Mouse (Mus musculus) fibroblast of lung, adult 2 months (primary cell): Measurements from ENCODE around the gene 1700025G04Rik.
"Not testable (repeated sequence)": the region's sequence is repeated elsewhere in the genome, so short reads cannot be mapped to it uniquely, and the experiment has no call there.

Source experiments
- DNase-seq: peaks from one replicate; pipeline ENCODE4 v3.0.0-alpha.2; 2011; ENCODE audit warnings: low read depth

1700025G04Rik gene

DNA sequence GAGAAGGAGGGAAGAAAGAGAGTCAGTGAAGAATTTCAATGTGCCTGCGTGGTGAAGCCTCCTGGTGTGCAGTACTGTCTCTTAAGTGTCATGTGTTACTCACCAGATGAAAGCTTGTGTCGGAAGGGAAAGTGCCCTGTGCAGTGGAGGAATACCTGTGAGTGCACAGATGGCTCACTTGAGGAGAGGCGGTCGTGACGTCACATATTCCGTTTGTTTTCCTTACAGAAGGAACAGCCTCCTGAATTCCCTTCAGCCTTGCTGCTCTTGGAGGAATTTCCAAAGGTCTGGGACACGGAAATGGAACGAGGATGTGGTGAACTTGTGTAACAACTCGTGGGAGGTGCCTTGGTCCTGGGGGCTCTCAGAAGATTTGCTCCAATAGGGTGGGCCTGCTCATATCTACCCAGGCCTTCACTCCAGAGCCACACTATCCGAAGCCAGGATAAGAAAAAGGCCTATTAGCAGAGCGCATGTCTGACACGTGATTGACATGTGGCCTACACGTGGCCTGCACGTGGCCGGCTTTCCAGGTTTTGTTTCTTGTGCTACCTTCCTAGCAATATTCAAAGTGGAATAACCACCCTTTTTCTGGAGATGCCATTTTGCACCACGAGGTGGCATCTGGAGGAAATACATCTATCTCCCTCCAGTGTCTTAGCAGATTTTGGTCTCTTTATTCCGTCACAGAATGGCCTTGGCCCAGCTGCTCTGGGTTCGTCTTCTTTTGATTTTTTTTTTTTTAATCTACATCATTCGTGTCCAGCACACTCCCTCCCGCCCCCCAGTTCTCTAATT is 238.7 kb downstream of the 1700025G04Rik start:
- no peak for DNase-seq

DNA sequence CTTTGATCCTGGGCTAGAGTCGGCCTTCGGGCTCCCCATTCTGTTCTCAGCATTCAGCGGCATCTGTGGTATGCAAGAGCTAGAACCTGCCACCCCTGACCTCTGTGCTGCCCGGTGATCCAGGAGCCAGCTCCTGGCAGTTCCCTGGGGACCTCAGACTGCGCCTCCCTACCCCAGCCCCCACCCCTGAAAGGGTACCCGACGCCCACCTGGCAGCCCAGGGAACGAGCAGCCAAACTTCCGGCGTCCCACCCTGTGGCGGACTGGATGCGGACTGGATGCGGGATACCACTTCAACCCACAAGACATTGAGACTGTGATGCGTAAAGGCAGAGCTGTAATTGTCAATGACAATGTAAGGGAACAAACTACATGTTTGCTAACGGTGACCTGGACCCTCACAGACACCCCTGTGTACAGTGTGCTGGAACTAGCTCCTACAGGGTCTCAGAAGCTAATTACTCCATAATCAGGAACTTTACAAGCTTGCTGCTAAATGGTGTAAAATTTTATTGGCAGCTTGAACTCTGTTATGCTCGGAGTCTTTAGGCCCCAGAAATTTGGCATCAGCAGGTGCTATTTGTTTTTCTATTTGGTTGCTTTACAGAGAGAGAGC is 239.8 kb downstream of the 1700025G04Rik start:
- DNase-seq: no peak

DNA sequence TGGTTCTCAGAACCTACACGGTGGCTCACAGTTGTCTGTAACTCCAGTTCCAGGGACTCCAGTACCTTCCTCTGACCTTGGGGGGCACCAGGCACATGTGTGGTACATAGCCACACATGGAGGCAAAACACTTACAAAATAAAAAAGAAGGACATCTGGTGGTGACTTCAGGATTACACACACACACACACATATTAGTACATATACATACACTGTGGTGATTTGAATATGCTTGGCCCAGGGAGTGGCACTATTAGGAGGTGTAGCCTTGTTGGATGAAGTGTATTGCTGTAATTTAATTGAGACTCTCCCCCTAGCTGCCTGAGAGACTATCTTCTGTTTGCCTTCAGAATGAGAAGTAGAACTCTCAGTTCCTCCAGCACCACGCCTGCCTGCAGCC is 241.6 kb downstream of the 1700025G04Rik start:
- DNase-seq: no peak

DNA sequence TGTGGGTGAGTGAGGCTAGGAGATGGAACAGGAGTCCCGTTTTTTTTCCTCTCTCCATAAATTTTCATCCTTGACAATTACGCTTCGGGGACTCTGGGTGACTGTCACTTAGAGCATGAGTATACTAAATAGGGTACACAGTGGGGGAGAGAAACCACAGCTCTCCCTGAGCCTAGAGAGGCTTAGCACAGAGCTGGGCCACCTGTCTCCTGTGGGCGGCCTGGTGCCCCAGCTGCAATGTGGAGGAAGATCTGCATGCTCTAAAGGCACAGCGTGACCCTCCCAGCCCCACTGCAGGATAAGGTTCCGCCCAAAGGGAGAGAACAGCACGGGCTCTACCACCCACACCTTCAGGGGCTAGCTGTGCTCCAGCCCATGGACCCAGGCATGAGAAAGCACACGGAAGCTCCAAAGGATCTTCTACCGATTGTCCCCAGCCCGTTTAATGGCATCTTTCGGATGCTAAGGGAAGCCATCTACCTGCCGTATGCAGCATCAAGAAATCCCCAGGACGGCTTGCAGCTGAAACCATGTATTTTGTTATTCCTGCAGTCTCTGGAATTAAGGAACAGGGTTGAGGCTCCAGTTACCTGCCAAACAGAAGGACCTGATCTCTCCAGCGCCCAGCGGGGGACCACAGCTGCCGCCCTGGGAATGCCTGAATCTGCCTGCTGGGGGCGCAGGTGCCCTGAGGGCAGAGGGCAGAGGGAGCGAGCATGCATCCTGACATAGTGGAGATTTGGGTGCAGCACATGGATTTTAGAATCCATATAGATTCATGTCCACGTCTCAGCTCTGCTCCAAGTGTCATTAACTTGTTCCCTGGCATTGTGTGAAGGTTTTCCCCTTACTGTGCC is 243.8 kb downstream of the 1700025G04Rik start:
- no peak for DNase-seq

DNA sequence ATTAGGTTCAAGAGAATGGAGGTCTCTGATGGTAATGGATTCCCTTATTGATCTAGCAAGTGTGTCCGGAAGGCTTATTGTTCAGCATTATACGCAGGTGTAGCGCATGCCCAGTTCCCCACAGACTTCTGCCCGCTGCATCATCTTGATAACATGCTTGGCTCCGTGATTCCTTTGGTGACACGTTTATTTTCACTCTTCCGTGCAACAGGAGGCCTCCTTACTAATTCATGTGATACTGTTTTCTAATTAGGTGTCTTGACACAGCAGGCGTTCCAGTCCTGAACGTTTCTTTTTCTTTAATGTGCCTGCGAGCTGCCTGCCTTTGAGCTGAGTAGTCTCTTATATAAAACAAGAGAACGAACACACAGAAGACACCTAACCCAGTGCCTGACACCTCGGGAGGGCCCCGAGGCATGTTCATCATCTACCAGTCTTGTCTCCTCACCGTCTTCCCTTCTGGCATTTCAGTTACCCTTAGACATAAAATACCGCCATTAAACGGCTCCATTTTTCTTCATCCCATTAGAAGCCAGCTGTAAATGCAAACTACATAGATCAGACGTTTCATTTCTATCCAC is 244.6 kb downstream of the 1700025G04Rik start:
- no peak for DNase-seq

DNA sequence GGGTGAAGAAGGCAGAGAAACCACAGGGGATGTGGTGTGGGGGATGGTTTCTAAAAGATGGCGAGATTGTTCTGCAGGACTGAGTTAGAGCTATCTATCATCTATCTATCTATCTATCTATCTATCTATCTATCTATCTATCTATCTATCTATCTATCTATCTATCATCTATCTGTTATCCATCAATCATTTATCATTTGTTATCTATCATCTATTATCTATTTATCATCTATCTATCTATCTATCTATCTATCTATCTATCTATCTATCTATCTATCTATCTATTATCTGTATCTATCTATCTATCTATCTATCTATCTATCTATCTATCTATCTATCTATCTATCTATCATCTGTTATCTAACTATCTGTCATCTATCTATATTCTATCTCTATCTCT is 249.6 kb downstream of the 1700025G04Rik start:
- DNase-seq: not testable (repeated sequence)

DNA sequence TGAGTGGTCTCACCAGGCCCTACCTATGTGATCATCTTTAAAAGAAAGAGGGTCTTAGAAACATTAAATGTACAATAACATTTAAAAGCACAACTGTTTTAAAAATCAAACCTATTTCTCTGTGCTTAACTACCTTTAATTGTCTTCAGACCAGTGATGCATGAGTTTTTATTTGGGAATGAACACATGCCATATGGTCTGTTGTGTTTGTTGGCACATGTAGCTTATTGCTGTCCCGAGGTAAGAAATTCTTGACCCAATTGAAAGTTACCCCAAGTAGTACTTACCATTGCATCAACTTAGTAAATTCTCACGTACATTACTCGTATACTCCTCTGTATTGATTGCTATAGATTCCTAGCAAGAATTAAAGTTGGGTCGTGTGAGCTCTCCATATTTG is 254.7 kb downstream of the 1700025G04Rik start:
- DNase-seq: no peak

DNA sequence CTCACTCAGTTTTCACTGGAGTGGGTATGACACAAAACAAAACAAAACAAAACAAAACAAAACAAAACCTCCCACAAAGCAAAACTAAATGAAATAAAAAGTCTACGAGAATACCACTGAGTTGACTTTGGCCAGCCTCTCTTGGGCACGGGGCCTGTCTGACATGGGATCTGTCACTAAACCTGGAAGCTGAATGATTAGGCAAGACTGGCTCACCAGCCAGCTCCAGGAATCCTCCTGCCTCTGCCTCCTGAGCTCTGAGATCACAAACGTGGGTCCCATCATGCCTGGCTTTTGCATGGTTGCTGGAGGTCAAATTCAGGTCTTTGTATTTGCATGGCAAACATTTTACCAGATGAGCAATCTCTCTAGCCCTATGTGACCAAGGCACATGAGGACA is 258.1 kb downstream of the 1700025G04Rik start:
- DNase-seq: no peak

DNA sequence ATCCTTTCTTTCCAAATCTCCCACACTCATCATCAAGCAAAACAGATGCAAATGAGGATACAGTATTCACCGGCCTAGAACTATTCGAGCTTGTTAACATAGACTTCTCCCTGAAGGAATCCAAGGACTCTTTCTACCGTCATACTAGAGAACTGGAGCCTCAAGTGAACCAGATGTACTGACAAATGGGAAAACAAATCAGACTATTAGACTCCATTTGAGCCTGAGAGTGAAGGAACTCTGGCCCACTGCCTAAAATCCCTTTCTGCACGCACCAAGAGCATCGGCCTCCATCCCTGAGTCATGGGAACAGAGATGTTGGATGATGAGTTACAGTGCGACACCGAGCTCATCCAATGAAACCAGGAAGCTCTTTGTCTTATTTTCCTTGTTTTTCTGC is 264.9 kb downstream of the 1700025G04Rik start:
- DNase-seq: no peak

DNA sequence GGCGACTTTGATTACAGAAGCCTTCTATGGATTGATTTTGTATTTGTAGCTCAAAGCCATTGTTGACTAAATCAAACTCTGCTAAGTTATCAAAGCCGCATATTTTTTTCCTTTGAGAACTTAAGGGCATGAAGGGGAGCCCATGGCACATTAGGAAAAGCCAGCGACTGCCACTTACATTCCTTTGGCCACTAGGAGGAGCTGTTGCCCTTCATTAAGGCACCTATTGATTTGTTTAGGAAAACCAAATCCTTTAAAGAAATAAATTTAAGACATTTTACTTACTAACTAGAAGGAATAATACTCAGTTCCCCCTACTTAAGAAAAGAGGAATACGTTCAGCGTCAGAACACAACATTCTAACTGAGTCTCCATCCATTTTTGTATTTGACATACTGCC is 269.5 kb downstream of the 1700025G04Rik start:
- peak; percentile 41 for DNase-seq

DNA sequence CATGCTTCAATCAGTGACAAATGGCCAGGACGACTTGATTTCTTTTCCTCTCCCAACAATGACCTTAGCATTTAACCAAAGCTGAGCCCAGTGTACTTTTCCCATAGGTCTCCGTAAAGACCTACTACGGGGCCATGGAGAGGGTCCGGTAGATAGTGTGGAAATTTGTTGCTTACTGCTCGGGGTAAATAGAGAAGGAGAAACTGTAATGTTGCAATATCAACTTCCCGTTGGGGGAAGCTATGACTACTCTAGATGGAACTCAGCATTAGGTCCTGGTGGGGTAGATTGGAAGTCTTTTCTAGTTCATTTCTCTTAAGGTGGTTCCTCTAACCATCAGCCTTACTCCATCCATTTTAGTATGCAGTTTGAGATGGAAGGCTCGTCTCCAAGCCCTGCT is 270.7 kb downstream of the 1700025G04Rik start:
- no peak for DNase-seq

DNA sequence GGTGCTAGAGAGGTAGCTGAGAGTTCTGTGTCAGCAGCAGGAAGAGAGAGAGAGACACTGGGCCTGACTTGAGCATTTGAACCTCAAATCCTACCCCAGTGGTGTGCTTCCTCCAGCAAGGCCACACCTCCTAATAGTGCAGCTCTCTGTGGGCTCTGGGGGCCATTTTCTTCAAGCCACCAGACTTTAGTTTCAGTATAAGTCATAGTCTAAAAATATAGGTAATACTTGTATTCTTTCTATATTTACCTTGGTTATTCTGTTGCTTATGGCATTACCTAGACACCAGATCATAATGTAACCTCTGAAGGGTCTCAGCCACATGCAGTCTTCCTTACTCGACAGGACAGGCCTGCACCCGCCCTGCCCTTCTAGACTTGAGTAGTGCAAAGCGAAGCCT is 273.9 kb downstream of the 1700025G04Rik start:
- DNase-seq: no peak

DNA sequence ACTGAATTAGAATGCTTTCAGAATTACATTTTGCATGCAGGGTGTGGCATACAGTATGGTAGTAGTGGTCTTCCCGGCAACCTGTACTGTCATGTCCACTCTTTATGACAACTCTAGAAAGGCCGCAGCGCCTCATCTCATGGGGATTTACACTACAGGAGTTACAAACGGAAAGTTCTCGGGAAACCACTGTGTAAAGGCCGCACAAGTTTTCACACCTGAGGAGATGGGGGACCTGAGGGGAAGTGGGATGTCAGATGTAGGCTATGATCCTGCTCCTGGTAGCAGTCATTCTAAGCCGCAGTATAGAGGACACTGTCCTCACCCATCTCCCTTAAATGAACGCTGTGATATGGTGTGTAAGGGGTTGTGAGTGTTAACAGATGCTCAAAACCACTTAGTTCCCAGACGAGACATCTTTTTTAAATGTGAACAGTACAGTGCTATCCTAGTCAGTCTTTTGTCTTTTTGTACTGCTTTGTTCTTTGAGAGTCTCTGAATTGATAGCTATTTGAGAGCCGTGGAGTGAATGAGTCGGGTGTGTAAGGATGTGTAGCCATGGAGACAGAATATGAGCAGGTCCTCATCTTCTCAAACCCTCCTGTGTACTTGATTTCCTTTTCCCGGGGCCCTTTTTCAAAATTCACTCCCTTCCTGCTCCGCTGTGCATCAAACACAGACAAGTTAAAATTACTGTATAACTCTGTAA is 277.8 kb downstream of the 1700025G04Rik start:
- DNase-seq: no peak

DNA sequence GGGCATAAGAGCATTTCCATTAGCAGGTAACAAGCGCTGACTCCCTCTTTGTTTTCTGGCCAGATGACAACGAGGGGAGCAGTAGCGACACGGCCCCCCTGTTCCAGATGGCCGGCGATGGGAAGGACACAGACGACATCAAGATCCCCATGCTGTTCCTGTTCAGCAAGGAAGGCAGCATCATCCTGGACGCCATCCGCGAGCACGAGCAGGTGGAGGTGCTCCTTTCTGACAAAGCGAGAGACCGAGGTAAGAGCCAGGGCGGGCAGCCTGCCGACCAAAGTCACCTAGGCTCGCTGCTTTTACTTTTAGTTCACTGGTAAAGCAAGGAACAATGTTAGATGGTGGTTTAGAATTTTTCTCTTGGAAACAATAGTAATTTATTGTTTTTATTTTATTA is 278.5 kb downstream of the 1700025G04Rik start:
- no peak for DNase-seq

DNA sequence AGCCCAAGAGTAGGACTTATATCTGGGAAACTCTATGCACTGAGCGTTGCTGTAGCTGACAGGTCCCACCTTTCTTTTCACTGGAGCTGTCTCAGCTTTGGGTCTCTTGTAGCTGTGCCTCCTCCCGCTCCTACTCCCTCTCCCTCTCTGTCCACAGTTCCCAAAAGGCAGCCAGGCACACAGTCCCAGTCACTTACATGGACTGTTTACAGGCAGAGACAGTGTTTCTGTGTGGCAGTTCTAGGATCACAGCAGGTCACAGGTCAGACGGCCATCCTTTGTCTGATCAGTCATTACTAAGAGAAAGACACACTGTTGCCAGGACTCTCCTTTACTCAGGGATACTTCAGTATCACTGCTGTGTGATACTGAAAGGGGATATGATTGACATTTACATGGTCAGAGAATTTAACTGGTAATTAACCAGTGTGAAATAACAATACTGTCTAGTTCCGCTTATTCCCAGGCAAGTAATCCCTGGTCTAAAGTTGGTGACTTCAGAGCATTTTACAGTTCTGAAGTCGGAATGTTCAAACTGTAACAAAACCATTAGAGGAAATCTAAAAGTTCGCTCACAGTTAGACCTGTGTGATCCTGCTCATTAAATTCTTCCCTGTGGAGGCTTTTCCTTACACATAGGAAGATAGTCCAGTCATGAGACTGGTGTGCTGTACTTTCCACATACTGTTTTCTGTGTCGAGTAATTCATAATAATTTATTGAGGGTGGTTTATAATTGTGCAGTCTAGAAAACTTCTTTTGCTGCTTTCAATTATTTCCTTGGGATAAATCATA is 279.1 kb downstream of the 1700025G04Rik start:
- DNase-seq: no peak

DNA sequence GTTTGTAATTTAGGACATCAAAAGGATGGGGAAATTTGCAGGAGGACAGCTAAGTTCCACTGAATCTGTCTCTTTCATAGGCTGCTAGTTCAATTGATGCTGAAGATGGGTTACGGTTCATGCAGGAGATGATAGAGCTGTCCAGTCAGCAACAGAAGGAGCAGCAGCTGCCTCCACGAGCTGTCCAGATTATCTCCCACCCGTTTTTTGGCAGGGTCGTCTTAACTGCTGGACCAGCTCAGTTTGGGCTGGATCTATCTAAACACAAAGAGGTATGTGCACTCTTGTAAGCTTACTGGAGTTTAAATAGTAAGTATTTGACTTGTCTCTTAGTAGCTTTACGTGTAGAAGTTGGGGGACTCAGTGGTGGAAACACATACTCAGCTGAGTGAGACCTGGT is 282.6 kb downstream of the 1700025G04Rik start:
- DNase-seq: no peak

DNA sequence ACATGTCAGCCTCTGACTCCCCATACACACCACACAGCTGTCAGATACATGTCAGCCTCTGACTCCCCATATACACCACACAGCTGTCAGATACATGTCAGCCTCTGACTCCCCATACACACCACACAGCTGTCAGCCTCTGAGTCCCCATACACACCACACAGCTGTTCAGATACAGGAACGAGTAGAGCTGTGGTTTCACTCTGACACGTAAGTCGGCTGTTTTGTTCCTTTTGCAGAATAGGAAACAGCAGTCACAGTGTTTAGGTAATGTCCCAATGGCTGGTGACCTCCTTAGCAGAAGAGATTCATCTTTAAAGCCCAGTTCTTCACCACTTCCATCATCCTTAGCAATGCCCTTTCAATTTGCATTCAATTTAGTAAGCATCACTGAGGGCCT is 287.1 kb downstream of the 1700025G04Rik start:
- DNase-seq: not testable (repeated sequence)
